Mouse (Mus musculus) neural tube, embryonic 10.5 days (tissue): ENCODE results near the gene Arl4c.
"Not testable (repeated sequence)": the region's sequence is repeated elsewhere in the genome, so short reads cannot be mapped to it uniquely, and the experiment has no call there.

Source experiments
- DNase-seq: peaks from one replicate; pipeline ENCODE4 v3.0.0-alpha.2; 2017; ENCODE audit warnings: low spot score; ENCODE audit errors: extremely low spot score

Gene Arl4c

GRCm38 (mm10) chr1:88656096-88656480 is 45.9 kb downstream of the Arl4c start:
- no peak for DNase-seq

- no peak for DNase-seq
These were observed 46.4 kb downstream of the Arl4c start for GRCm38 (mm10) chr1:88655473-88656095.

GRCm38 (mm10) chr1:88654521-88655472 is 47.2 kb downstream of the Arl4c start:
- DNase-seq, result no peak

GRCm38 (mm10) chr1:88653614-88654520 is 48.2 kb downstream of the Arl4c start:
- DNase-seq, result no peak

- no peak for DNase-seq
These were observed 49.3 kb downstream of the Arl4c start for GRCm38 (mm10) chr1:88652682-88653081.

- DNase-seq, result no peak
These were observed 50.4 kb downstream of the Arl4c start for GRCm38 (mm10) chr1:88651668-88652067.

- DNase-seq, result no peak
These were observed 53.3 kb downstream of the Arl4c start for GRCm38 (mm10) chr1:88648742-88649141.

- DNase-seq, result no peak
These were observed 56.4 kb downstream of the Arl4c start for GRCm38 (mm10) chr1:88645599-88646119.

GRCm38 (mm10) chr1:88644417-88644816 is 57.6 kb downstream of the Arl4c start:
- DNase-seq, result no peak

- DNase-seq, result no peak
These were observed 58.7 kb downstream of the Arl4c start for GRCm38 (mm10) chr1:88643181-88643823.

GRCm38 (mm10) chr1:88642735-88643134 is 59.3 kb downstream of the Arl4c start:
- no peak for DNase-seq

- DNase-seq, result no peak
These were observed 60.3 kb downstream of the Arl4c start for GRCm38 (mm10) chr1:88641678-88642215.

GRCm38 (mm10) chr1:88641194-88641593 is 60.8 kb downstream of the Arl4c start:
- DNase-seq, result no peak

- peak; percentile 53 for DNase-seq
These were observed 62.4 kb downstream of the Arl4c start for GRCm38 (mm10) chr1:88639432-88640281.

- DNase-seq, result no peak
These were observed 63.4 kb downstream of the Arl4c start for GRCm38 (mm10) chr1:88638622-88639021.

GRCm38 (mm10) chr1:88636579-88637161 is 65.4 kb downstream of the Arl4c start:
- DNase-seq, result not testable (repeated sequence)

GRCm38 (mm10) chr1:88635659-88636058 is 66.4 kb downstream of the Arl4c start:
- DNase-seq, result no peak

GRCm38 (mm10) chr1:88632851-88633250 is 69.2 kb downstream of the Arl4c start:
- DNase-seq, result no peak

- DNase-seq, result no peak
These were observed 72.0 kb downstream of the Arl4c start for GRCm38 (mm10) chr1:88629966-88630488.
